Mouse (Mus musculus) lung, adult 2 months (tissue): ENCODE measurements around the gene Kirrel. TPM values are rescaled to one million over a fixed set of nuclear protein-coding genes. Genes with fewer than 3 reads are reported as not detected.

Source experiments
- DNase-seq: peaks from one replicate; pipeline ENCODE4 v3.0.0; 2022
- H3K4me1 ChIP-seq: fragments of 200-500 bp; 2 replicates; pipeline ENCODE4 v1.6.1; 2011; ENCODE audit warnings: low read length; ENCODE audit not compliant: control insufficient read depth, insufficient read depth
- H3K4me3 ChIP-seq: fragments of 200-500 bp; replicated peaks from 2 replicates; pipeline ENCODE3; 2011; ENCODE audit warnings: low read depth, mild to moderate bottlenecking, control low read depth, low read length; ENCODE audit errors: extremely low read depth
- CTCF ChIP-seq: fragments of 200-500 bp; IDR thresholded peaks from 2 replicates; pipeline ENCODE4 v1.5.1; 2011; ENCODE audit warnings: mild to moderate bottlenecking, low read length, control low read depth; ENCODE audit not compliant: insufficient read depth
- POLR2A ChIP-seq: fragments of 200-500 bp; IDR thresholded peaks from 2 replicates; pipeline ENCODE4 v1.6.1; 2011; ENCODE audit warnings: low read depth, mild to moderate bottlenecking, control low read depth, low read length, borderline replicate concordance; ENCODE audit errors: extremely low read depth
- WGBS: fragments of 180-500 bp; shearing (Covaris S2); methylation state at CpG from one replicate; pipeline ENCODE4 v1.1.7; 2018; 5-methylcytosine and 5-hydroxymethylcytosine counted together
- polyA plus RNA-seq: library from polyadenylated mRNA; depleted of rRNA; stranded (reverse); fragments of >200 nt; gene quantifications from 2 replicates; pipeline ENCODE4 v1.2.3, GENCODE M21; 2012; rRNA removed

Gene Kirrel
- 10.5 and 14.4 TPM in 2 replicates for polyA plus RNA-seq

GRCm38 (mm10) chr3:87174096-87174768 lies at the start of gene Kirrel:
Kirrel (minus strand) TSS chr3:87174747.
- 0 out of 2 replicates have a peak, but pooled peaks cover 6% of the 10 kb centered on the region for H3K4me1 ChIP-seq
- TF ChIP-seq CTCF (no peak), POLR2A (peak; percentile 5; the same call in 1 of the 2 replicates)
- DNase-seq: peak; percentile 56
- peak within 1 kb of the TSS; percentile 67 for H3K4me3 ChIP-seq
- WGBS: under 1% methylated on average over 44 of the region's 45 CpGs

- H3K4me1 ChIP-seq: no peaks in the 10 kb centered on the region
- 48% methylated on average over 4 of the region's 4 CpGs for WGBS
Measured at GRCm38 (mm10) chr3:87223636-87224035, 49.1 kb upstream of the Kirrel start.

DNA sequence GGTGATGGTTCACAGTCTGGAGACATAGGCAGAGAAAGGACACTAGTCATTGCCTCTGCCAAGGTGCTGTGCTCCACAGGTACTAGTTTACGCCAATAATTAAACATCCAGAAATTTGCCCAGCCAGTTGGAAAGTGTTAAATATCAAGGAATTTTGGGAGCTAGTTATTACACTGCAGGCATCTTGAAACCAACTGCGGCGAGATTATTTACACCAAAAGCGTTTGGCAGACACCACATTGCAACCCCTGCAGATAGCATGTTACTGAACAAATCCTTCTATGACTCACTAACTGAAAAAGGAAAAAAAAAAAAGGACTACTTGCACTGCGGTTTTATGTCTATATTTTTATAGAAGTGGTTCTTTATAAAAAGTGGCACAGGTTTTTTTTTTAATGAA lies 47.8 kb upstream of the Kirrel start:
- H3K4me1 ChIP-seq: no peaks in the 10 kb centered on the region
- WGBS: 80% methylated on average over 5 of the region's 5 CpGs
- no peak for DNase-seq
- TF ChIP-seq POLR2A (no peak), CTCF (no peak)
- H3K4me3 ChIP-seq: no peak overlapping the region

More at GRCm38 (mm10) chr3:87223636-87224035, 49.1 kb upstream of the Kirrel start:
- DNase-seq: no peak
- no peak for TF ChIP-seq CTCF
- TF ChIP-seq POLR2A: no peak
- H3K4me3 ChIP-seq: no peak overlapping the region

DNA sequence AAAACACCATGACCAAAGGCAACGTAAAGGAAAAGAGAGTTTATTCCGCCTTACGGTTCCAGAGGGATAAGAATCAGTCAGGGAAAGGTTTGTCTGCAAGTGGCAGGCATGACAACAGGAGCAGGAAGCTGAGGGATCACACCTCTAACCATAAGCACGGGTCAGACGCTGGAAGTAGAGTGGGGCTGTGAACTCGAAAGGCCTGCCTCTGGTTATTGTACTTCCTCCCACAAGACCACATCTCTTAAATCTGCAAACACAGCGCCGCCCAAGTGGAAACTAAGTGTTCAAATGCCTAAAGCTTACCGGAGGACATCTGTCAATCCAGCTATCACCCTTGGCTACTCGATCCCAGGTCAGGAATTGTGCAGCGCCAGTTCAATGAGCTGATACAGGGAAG lies 40.6 kb upstream of the Kirrel start:
- TF ChIP-seq CTCF: no peak
- DNase-seq: no peak
- Histone ChIP-seq H3K4me1 (no peaks in the 10 kb centered on the region), H3K4me3 (no peak overlapping the region)
- WGBS: 57% methylated on average over 11 of the region's 11 CpGs

DNA sequence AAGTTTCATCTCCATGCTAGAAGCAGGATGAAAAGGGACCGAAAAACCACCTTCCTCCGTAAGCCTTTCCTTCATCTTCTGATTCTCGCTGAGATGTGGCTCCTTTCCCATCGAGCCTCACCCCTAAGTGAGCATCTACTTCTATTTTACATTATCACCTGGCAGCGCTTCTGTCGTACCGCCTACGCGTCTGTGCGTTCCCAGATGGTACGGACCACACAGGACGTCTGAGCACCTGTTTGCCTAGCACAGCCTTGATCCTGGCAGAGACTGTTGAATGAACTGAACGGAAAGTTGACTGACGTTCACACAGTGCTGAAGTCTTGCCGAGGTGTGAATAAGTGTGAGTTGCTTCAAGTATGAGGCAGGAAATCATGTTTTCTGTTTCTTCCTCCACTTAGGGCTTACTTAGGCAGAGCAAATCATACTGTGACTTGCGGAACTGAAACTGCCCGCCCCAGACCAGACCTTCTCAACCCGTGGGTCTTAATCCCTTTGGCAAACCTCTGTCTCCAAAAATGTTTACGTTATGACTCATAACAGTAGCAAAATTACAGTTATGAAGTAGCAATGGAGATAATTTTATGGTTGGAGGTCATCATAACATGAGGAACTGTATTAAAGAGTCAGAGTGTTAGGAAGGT lies 39.8 kb upstream of the Kirrel start:
- Histone ChIP-seq H3K4me3 (no peak overlapping the region), H3K4me1 (no peaks in the 10 kb centered on the region)
- TF ChIP-seq CTCF (no peak), POLR2A (no peak)
- DNase-seq: no peak
- 83% methylated on average over 19 of the region's 19 CpGs for WGBS

DNA sequence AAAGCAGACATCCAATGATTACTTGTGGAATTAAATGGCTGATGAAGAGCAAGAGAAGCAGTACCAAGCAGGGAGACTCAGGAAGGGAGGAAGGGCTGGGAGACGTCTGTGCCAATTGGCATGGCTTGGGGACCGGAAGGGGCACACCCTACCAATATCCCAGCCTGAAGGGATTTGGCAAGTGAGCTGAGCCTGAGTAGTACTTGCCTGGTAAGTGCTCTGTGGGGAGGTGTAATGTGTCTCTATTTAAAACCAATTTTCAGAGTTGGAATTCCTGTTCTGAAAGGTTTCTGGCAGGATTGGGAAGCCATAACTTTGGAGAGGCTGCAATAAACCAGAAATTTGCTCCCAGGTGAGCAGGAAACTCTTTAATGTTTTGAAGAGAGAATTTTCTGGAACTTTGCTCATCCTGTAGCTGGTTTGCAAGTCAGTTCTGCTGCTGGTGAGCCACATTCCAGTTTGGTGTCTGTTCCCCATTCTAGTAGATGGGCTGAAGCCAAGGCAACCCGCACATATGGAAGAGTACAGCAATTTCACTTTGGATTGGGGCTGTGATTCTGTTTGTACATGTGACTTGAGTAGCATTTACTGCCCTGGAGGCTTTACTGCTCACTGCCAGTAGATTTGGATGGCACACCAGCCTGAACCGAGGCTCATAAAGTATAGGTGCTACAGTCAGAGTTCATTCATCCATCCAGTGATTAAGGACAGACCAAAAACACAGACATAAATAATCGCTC lies 32.0 kb upstream of the Kirrel start:
- no peaks in the 10 kb centered on the region for H3K4me1 ChIP-seq
- no peak for DNase-seq
- TF ChIP-seq CTCF (no peak), POLR2A (no peak)
- WGBS: 67% methylated on average over 5 of the region's 5 CpGs
- no peak overlapping the region for H3K4me3 ChIP-seq

- DNase-seq: no peak
- TF ChIP-seq CTCF: no peak
- no peak for TF ChIP-seq POLR2A
- Histone ChIP-seq H3K4me1 (no peaks in the 10 kb centered on the region), H3K4me3 (no peak overlapping the region)
- 35% methylated on average over 6 of the region's 6 CpGs for WGBS
Measured at GRCm38 (mm10) chr3:87196637-87197036, 22.1 kb upstream of the Kirrel start.

DNA sequence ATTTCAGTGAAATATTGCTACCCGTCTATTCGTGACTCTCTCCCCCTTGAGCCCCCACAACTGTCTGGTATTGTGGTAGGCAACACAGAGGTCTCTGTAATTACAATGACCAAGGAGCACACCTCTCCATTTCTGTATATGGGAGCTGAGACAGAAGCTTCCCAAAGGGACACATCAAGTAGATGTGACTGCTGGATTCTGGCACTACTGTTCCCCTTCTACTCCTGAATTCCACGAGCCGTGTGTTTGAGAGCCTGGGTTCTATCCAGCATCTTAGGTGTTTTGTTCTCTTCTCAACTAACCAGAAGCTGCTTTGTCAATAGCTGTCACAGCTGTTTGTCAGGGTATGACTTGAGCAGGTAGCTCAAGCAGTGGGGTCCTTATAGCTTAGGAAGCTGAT lies 20.5 kb upstream of the Kirrel start:
- WGBS: 88% methylated on average over 4 of the region's 4 CpGs
- Histone ChIP-seq H3K4me3 (no peak overlapping the region), H3K4me1 (no peaks in the 10 kb centered on the region)
- no peak for DNase-seq
- TF ChIP-seq POLR2A (no peak), CTCF (no peak)

GRCm38 (mm10) chr3:87194591-87194990 lies 20.0 kb upstream of the Kirrel start:
- TF ChIP-seq CTCF: no peak
- TF ChIP-seq POLR2A: no peak
- DNase-seq: no peak
- WGBS: 86% methylated on average over 2 of the region's 2 CpGs
- Histone ChIP-seq H3K4me1 (no peaks in the 10 kb centered on the region), H3K4me3 (no peak overlapping the region)

DNA sequence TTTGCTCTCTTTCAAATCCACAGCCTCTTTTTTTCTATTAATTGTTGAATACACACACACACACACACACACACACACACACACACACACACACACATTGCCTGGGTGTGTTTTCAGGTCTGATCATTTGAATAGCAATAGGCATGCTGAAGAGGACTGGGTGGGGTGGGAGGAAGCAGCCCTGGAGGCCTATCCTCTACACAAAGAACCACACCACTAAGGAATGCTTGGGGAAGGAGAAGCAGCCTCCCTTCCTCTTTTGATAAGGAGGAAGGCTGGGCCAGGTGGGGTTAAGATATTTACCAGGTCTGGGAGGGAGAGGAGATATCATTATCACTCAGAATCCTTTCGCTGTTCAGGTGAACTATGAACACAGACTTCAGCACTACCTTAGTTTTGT lies 19.2 kb upstream of the Kirrel start:
- 62% methylated on average over 1 of the region's 1 CpGs for WGBS
- no peak overlapping the region for H3K4me3 ChIP-seq
- TF ChIP-seq POLR2A (no peak), CTCF (no peak)
- H3K4me1 ChIP-seq: no peaks in the 10 kb centered on the region
- no peak for DNase-seq
